Mouse (Mus musculus): Measurements from ENCODE around the gene Myo1e. TPM values are rescaled to one million over a fixed set of nuclear protein-coding genes. Genes with fewer than 3 reads are reported as not detected.

Myo1e gene
- total RNA-seq, 4 experiments from 2014 or later, result 12.6 to 23.5 (median 15.5) TPM

GRCm38 (mm10) chr9:70356254-70356653, 149.1 kb downstream of the Myo1e start:
- no peak for DNase-seq (ENCODE audit: low spot score in 2 of 2)

GRCm38 (mm10) chr9:70359402-70360131, 152.4 kb downstream of the Myo1e start:
- DNase-seq (ENCODE audit: low spot score in 2 of 2), result peak in 1 of 2 experiments; percentile 27

GRCm38 (mm10) chr9:70364741-70365140, 157.6 kb downstream of the Myo1e start:
- peak in 1 of 2 experiments; percentile 49 for DNase-seq (ENCODE audit: low spot score in 2 of 2)

GRCm38 (mm10) chr9:70365915-70366314, 158.8 kb downstream of the Myo1e start:
- no peak for DNase-seq (ENCODE audit: low spot score in 2 of 2)

- DNase-seq (ENCODE audit: low spot score in 2 of 2), result peak; percentile 10 to 30
Observed at GRCm38 (mm10) chr9:70366898-70367297, 159.7 kb downstream of the Myo1e start.

GRCm38 (mm10) chr9:70371638-70372037, 164.5 kb downstream of the Myo1e start:
- no peak for DNase-seq (ENCODE audit: low spot score in 2 of 2)

- DNase-seq (ENCODE audit: low spot score in 2 of 2), result no peak
Observed at GRCm38 (mm10) chr9:70379502-70380467, 172.6 kb downstream of the Myo1e start.

GRCm38 (mm10) chr9:70382091-70382490, 174.9 kb downstream of the Myo1e start:
- DNase-seq (ENCODE audit: low spot score in 2 of 2), result no peak

GRCm38 (mm10) chr9:70383750-70384149, 176.6 kb downstream of the Myo1e start:
- no peak for DNase-seq (ENCODE audit: low spot score in 2 of 2)

GRCm38 (mm10) chr9:70384494-70384893, 177.3 kb downstream of the Myo1e start:
- DNase-seq (ENCODE audit: low spot score in 2 of 2), result no peak

GRCm38 (mm10) chr9:70384958-70385728, 178.0 kb downstream of the Myo1e start:
- no peak for DNase-seq (ENCODE audit: low spot score in 2 of 2)

GRCm38 (mm10) chr9:70387410-70388119, 180.4 kb downstream of the Myo1e start:
- DNase-seq (ENCODE audit: low spot score in 2 of 2), result no peak

GRCm38 (mm10) chr9:70389548-70389947, 182.4 kb downstream of the Myo1e start:
- DNase-seq (ENCODE audit: low spot score in 2 of 2), result no peak

- DNase-seq (ENCODE audit: low spot score in 2 of 2), result no peak
Observed at GRCm38 (mm10) chr9:70391042-70391441, 183.9 kb downstream of the Myo1e start.

GRCm38 (mm10) chr9:70391660-70392562, 184.8 kb downstream of the Myo1e start:
- no peak for DNase-seq (ENCODE audit: low spot score in 2 of 2)

GRCm38 (mm10) chr9:70392563-70392907, 185.4 kb downstream of the Myo1e start:
- DNase-seq (ENCODE audit: low spot score in 2 of 2), result no peak

GRCm38 (mm10) chr9:70395617-70396016, 188.5 kb downstream of the Myo1e start:
- no peak for DNase-seq (ENCODE audit: low spot score in 2 of 2)

GRCm38 (mm10) chr9:70396083-70396482, 188.9 kb downstream of the Myo1e start:
- no peak for DNase-seq (ENCODE audit: low spot score in 2 of 2)

GRCm38 (mm10) chr9:70401937-70402539, 194.9 kb downstream of the Myo1e start:
- peak in 1 of 2 experiments; percentile 38 for DNase-seq (ENCODE audit: low spot score in 2 of 2)

Data from left cerebral cortex, adult 8-10 months (tissue).